Mouse (Mus musculus) ES-E14 (cell line): Measurements from ENCODE around the gene Psmb3.

Experiments
- HCFC1 ChIP-seq: IDR thresholded peaks from 2 replicates; pipeline ENCODE4 v1.6.1; 2012; ENCODE audit warnings: low read length, inconsistent platforms, borderline replicate concordance; ENCODE audit not compliant: insufficient read depth
- MAFK ChIP-seq: IDR thresholded peaks from 2 replicates; pipeline ENCODE4 v1.6.1; 2014; ENCODE audit warnings: mild to moderate bottlenecking, low read depth, low read length, inconsistent platforms; ENCODE audit not compliant: insufficient read depth

DNA sequence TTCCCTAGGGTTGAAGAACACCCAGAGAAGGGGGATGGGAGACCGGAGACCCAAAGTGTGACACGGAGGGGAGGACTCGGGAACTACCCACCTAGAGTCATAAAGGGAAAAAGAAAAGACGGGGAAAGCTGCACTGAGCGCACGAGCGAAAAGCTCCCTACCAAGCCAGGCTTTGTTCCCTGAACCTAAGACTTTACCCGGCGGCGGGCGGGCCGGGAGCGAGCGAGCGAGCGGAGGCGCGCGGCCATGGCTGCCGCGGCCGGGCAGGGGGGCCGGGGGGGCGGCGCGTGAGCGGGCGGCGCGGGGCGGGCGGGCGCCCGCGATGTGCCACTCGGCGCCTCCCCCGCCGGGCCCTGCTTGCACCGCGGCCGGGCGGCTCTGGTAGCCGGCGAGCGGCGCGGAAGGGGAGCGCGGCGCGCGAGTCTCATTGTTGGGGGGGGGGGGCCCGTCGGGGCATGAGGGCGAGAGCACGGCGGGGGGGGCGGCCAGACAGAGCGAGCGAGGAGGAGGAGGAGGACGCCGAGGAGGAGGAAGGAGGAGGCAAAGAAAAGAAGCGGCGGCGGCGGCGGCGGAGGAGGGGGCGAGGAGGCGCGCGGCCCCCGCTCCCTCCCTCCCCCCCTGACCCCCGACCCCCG, 40.2 kb upstream of the Psmb3 start, which contains the start of gene Mllt6:
- TF ChIP-seq MAFK (no peak), HCFC1 (no peak)
